9 mouse cellular contexts compared by ENCODE assay signal in genomic region chr2:68805866-68806265, GRCm38 (mm10). TPM values are rescaled to one million over a fixed set of nuclear protein-coding genes. Genes with fewer than 3 reads are reported as not detected.
DNase-seq lines count a peak whose midpoint lies in the region; ATAC-seq and TF ChIP-seq lines count a peak whose summit lies in the region.
"Had no signal": no experiment of that assay in that cellular context is flagged by ENCODE, and none has a peak within 500 bp of the region (broad histone marks: within the 10 kb centered on the region; RNA-seq: fewer than 3 reads in every experiment).

No protein-coding gene starts in this region.

- no peaks in the 10 kb centered on the region for H3K9me3 ChIP-seq in embryonic facial prominence, embryonic 12.5 days
- H3K9me3 ChIP-seq in lung, postnatal 0 days (ENCODE audit: low read length): no peaks in the 10 kb centered on the region
- H3K9me3 ChIP-seq: neural tube, embryonic 12.5 days had no signal

- H3K9ac ChIP-seq in embryonic facial prominence, embryonic 12.5 days: no peak overlapping the region
- H3K9ac ChIP-seq in heart, adult 2 months (ENCODE audit: low read depth, low read length): no peak overlapping the region
- no peak overlapping the region for H3K9ac ChIP-seq in lung, postnatal 0 days (replicated peaks; ENCODE audit: low read depth)
- H3K9ac ChIP-seq: neural tube, embryonic 12.5 days had no signal

- H3K79me2 ChIP-seq in heart, adult 2 months (replicated peaks; ENCODE audit: control insufficient read depth, insufficient read depth, low read length): no peaks in the 10 kb centered on the region

- WGBS in embryonic facial prominence, embryonic 12.5 days: 12% methylated on average over 3 of the region's 3 CpGs
- WGBS in heart, adult 2 months: 27% methylated on average over 3 of the region's 3 CpGs
- WGBS in lung, postnatal 0 days: 31% methylated on average over 3 of the region's 3 CpGs
- WGBS in cerebellum, adult 2 months: 20% methylated on average over 3 of the region's 3 CpGs

- no peak for TF ChIP-seq POLR2A in heart, adult 2 months (IDR thresholded peaks at IDR 0.05; ENCODE audit: insufficient read depth, low read depth, low read length)
- no peak for TF ChIP-seq POLR2A in cerebellum, adult 2 months (IDR thresholded peaks at IDR 0.05; ENCODE audit: borderline replicate concordance, insufficient read depth, low read length)

- H3K27me3 ChIP-seq in embryonic facial prominence, embryonic 12.5 days: no peaks in the 10 kb centered on the region
- no peaks in the 10 kb centered on the region for H3K27me3 ChIP-seq in heart, adult 2 months (ENCODE audit: control insufficient read depth, insufficient read depth, low read length)
- no peaks in the 10 kb centered on the region for H3K27me3 ChIP-seq in lung, postnatal 0 days (replicated peaks; ENCODE audit: insufficient read depth, low read length)
- no peaks in the 10 kb centered on the region for H3K27me3 ChIP-seq in cerebellum, adult 2 months (ENCODE audit: control insufficient read depth, insufficient read depth, low read length)
- H3K27me3 ChIP-seq: neural tube, embryonic 12.5 days had no signal

- H3K27ac ChIP-seq in embryonic facial prominence, embryonic 12.5 days: 0 out of 2 replicates have a peak overlapping the region, but pooled peaks have one; percentile 7
- H3K27ac ChIP-seq in heart, adult 2 months: no peak overlapping the region
- no peak overlapping the region for H3K27ac ChIP-seq in lung, postnatal 0 days (ENCODE audit: low read length)
- no peak overlapping the region for H3K27ac ChIP-seq in cerebellum, adult 2 months (ENCODE audit: insufficient read depth, low read length)
- H3K27ac ChIP-seq: neural tube, embryonic 12.5 days had no signal

- no peak for TF ChIP-seq CTCF in heart, adult 2 months (IDR thresholded peaks at IDR 0.05)
- no peak for TF ChIP-seq CTCF in lung, postnatal 0 days (IDR thresholded peaks at IDR 0.05)
- no peak for TF ChIP-seq CTCF in cerebellum, adult 2 months (IDR thresholded peaks at IDR 0.05; ENCODE audit: borderline replicate concordance, insufficient read depth, low read depth, low read length)

- DNase-seq in left cerebral cortex, postnatal 36 days (ENCODE audit: low spot score in 2 of 2): peak; percentile 18 to 22
- no peak for DNase-seq in left cerebral cortex, adult 11 months (ENCODE audit: low spot score)
- DNase-seq in heart, adult 2 months: peak; percentile 40 to 60
- DNase-seq in lung, postnatal 0 days (ENCODE audit: low spot score): peak; percentile 45
- DNase-seq in cerebellum, adult 2 months: no peak

- 0 out of 2 replicates have a peak, but pooled peaks have one; percentile 28 for ATAC-seq in embryonic facial prominence, embryonic 12.5 days (ENCODE audit: insufficient number of reproducible peaks, insufficient read depth, low FRiP score, low TSS enrichment)
- ATAC-seq in lung, postnatal 0 days: peak; percentile 44; the same call in 1 of the 2 replicates
- ATAC-seq in cerebellum, adult (ENCODE audit: insufficient number of reproducible peaks, low FRiP score, low TSS enrichment): no peak
- ATAC-seq in monocyte, adult 5-6 weeks (replicated peaks; ENCODE audit: insufficient number of reproducible peaks, low FRiP score, low TSS enrichment, poor library complexity, severe bottlenecking): no peak

- peaks cover 11% of the 10 kb centered on the region for H3K4me1 ChIP-seq in embryonic facial prominence, embryonic 12.5 days
- H3K4me1 ChIP-seq in heart, adult 2 months (ENCODE audit: control insufficient read depth, insufficient read depth, low read length): peaks cover 2% of the 10 kb centered on the region
- H3K4me1 ChIP-seq in lung, postnatal 0 days (ENCODE audit: insufficient read depth, low read depth, low read length): no peaks in the 10 kb centered on the region
- H3K4me1 ChIP-seq in cerebellum, adult 2 months (ENCODE audit: control insufficient read depth, insufficient read depth, low read length): no peaks in the 10 kb centered on the region

- H3K4me2 ChIP-seq in embryonic facial prominence, embryonic 12.5 days (replicated peaks): no peak overlapping the region
- no peak overlapping the region for H3K4me2 ChIP-seq in lung, postnatal 0 days (replicated peaks; ENCODE audit: low read depth, low read length)
- H3K4me2 ChIP-seq: neural tube, embryonic 12.5 days had no signal

- no peak overlapping the region for H3K4me3 ChIP-seq in embryonic facial prominence, embryonic 12.5 days
- no peak overlapping the region; the same call in 1 of the 2 replicates for H3K4me3 ChIP-seq in heart, adult 2 months
- H3K4me3 ChIP-seq in lung, postnatal 0 days (ENCODE audit: low read depth, low read length): no peak overlapping the region
- no peak overlapping the region for H3K4me3 ChIP-seq in cerebellum, adult 2 months (replicated peaks; ENCODE audit: insufficient read depth, low read depth, low read length)
- H3K4me3 ChIP-seq: neural tube, embryonic 12.5 days had no signal

- H3K36me3 ChIP-seq in embryonic facial prominence, embryonic 12.5 days: no peaks in the 10 kb centered on the region
- no peaks in the 10 kb centered on the region for H3K36me3 ChIP-seq in heart, adult 2 months (ENCODE audit: control insufficient read depth, insufficient read depth, low read length)
- H3K36me3 ChIP-seq in lung, postnatal 0 days (ENCODE audit: insufficient read depth, low read length): no peaks in the 10 kb centered on the region
- H3K36me3 ChIP-seq: neural tube, embryonic 12.5 days had no signal

- intact Hi-C loops in left cerebral cortex, postnatal 36 days (cut with DNase I): no loop called here
- intact Hi-C loops in heart, adult 2 months (cut with DNase I): no loop called here

- no peak for TF ChIP-seq EP300 in heart, adult 2 months (IDR thresholded peaks at IDR 0.05; ENCODE audit: insufficient read depth, low read depth, low read length)
- no peak for TF ChIP-seq EP300 in lung, postnatal 0 days (IDR thresholded peaks at IDR 0.05)

RNA-seq across cellular contexts. Expression of gene Cers6, which starts 55.4 kb away (rescaled TPM):
- total RNA-seq in left cerebral cortex, postnatal 36 days (2021): 10 to 100 TPM; 54.1 to 84.6 TPM
- polyA plus RNA-seq in embryonic facial prominence, embryonic 12.5 days (2016; fragmentation: Nextera tagmentation; extraction: Ambion mirVana): 31.4 and 32.5 TPM in 2 replicates
- 1 to 10 TPM; 8.7 to 9.6 TPM for total RNA-seq in heart, adult 2 months (2021)
- 2.1 and 3.5 TPM in 2 replicates for polyA plus RNA-seq in heart, adult 2 months (2012; rRNA removed)
- 9.6 and 11.4 TPM in 2 replicates for polyA plus RNA-seq in lung, postnatal 0 days (2015; fragmentation: Nextera tagmentation; extraction: Ambion mirVana)
- 29.8 and 31.8 TPM in 2 replicates for polyA plus RNA-seq in cerebellum, adult 2 months (2012; rRNA removed)
- 42.0 to 93.3 TPM (median 51.2 TPM) in 3 replicates for total RNA-seq in monocyte, adult 5-6 weeks (2017)

Comparison
In these comparisons a context has a peak if more than half of its experiments do, and no peak if none do; other contexts are left out.
1. DNase-seq: peak in left cerebral cortex, postnatal 36 days (2 of 2), heart, adult 2 months (2 of 2) and lung, postnatal 0 days (single experiment); none in left cerebral cortex, adult 11 months (single experiment) and cerebellum, adult 2 months (0 of 2).
2. ATAC-seq: peak in embryonic facial prominence, embryonic 12.5 days (single experiment) and lung, postnatal 0 days (single experiment); none in cerebellum, adult (single experiment) and monocyte, adult 5-6 weeks (single experiment).